Mouse (Mus musculus): ENCODE data around the gene Kcnab2.

DNA sequence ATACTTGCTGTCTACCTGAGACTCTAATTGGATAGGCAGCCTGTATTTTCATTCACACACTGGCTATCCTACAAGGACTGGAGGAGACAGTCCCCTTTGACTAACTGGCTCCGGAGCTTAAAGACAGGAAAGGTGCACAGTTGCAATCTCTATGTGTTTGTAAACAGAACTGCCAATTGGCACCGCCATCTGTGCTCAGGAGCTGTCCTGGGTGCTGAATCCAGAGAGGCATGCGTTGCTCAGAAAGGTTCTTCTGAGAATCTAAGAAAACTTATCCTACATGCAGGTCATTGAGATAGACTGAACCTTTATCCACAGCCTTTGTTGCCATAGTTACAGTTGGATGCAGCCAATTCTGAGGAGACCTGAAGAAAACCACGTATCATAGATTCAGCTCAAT lies 53.3 kb downstream of the Kcnab2 start:
- TF ChIP-seq POLR2A (IDR thresholded peaks at IDR 0.05; ENCODE audit: borderline replicate concordance, insufficient read depth, low read length) (no peak), CTCF (IDR thresholded peaks at IDR 0.05; ENCODE audit: borderline replicate concordance, insufficient read depth, low read depth, low read length) (no peak)
